Mouse (Mus musculus) testis, adult 2 months (tissue): Measurements from ENCODE around the gene Cacnb2.

Source experiments
- CTCF ChIP-seq: fragments of 200-500 bp; IDR thresholded peaks from 2 replicates; pipeline ENCODE4 v1.5.1; 2012; ENCODE audit warnings: low read depth, mild to moderate bottlenecking, inconsistent platforms, low read length, moderate library complexity; ENCODE audit not compliant: control insufficient read depth, insufficient read depth, insufficient replicate concordance
- POLR2A ChIP-seq: fragments of 200-500 bp; IDR thresholded peaks from 2 replicates; pipeline ENCODE4 v1.6.1; 2012; ENCODE audit warnings: low read depth, mild to moderate bottlenecking, inconsistent platforms, low read length, moderate library complexity; ENCODE audit not compliant: control insufficient read depth

- TF ChIP-seq POLR2A (no peak), CTCF (no peak)
Observed at GRCm38 (mm10) chr2:14602788-14603187, at the start of gene Cacnb2.
